Mouse (Mus musculus) MEL (cell line): ENCODE measurements at regions not wholly inside any gene's neighbourhood (a gene's known extent, or its start where the extent isn't known, plus 50 kb on each side); places are given as distances from the start of the nearest gene placed in this dataset.

Experiments used
- DNase-seq: peaks from one replicate; pipeline ENCODE4 v3.0.0; 2011; ENCODE audit warnings: low read depth, low spot score
- H3K27ac ChIP-seq: 2 replicates; pipeline ENCODE4 v1.5.1; 2012; ENCODE audit warnings: low read depth, mild to moderate bottlenecking, control low read depth, low read length, moderate library complexity; ENCODE audit not compliant: control insufficient read depth
- H3K27me3 ChIP-seq, 2 experiments: fragments of 150-350 bp in 1 of 2; sonication (generic) in 1 of 2; 2 replicates each; pipeline ENCODE4 v1.6.1; 2012; ENCODE audit warnings: low read length in 2 of 2, mild to moderate bottlenecking in 2 of 2, improper control_type of control experiment in 1 of 2, moderate library complexity in 1 of 2; ENCODE audit not compliant: insufficient read depth in 2 of 2, control insufficient read depth in 1 of 2
- H3K36me3 ChIP-seq, 2 experiments: 2 replicates each; pipeline ENCODE4 v1.6.1; 2012 to 2014; ENCODE audit warnings: low read length in 2 of 2, improper control_type of control experiment in 1 of 2, inconsistent platforms in 1 of 2, mild to moderate bottlenecking in 1 of 2; ENCODE audit not compliant: insufficient read depth in 2 of 2, control insufficient read depth in 1 of 2
- H3K4me1 ChIP-seq, 2 experiments: fragments of 150-350 bp in 1 of 2; sonication (generic) in 1 of 2; 2 replicates each; pipeline ENCODE4 v1.6.1; 2012; ENCODE audit warnings: low read length in 2 of 2, improper control_type of control experiment in 1 of 2, mild to moderate bottlenecking in 1 of 2; ENCODE audit not compliant: insufficient read depth in 2 of 2, control insufficient read depth in 1 of 2
- H3K4me3 ChIP-seq, 2 experiments: fragments of 150-350 bp in 1 of 2; sonication (generic) in 1 of 2; 2 replicates each; pipeline ENCODE4 v1.5.1; 2012; ENCODE audit warnings: low read depth in 2 of 2, low read length in 2 of 2, mild to moderate bottlenecking in 2 of 2, moderate library complexity in 2 of 2, control low read depth in 1 of 2, improper control_type of control experiment in 1 of 2; ENCODE audit not compliant: control insufficient read depth in 1 of 2, insufficient read depth in 1 of 2
- H3K79me2 ChIP-seq: 2 replicates; pipeline ENCODE4 v1.6.1; 2012; ENCODE audit warnings: mild to moderate bottlenecking, low read length, moderate library complexity; ENCODE audit not compliant: control insufficient read depth, poor library complexity, insufficient read depth
- H3K9ac ChIP-seq: 2 replicates; pipeline ENCODE4 v1.6.1; 2012; ENCODE audit warnings: low read depth, mild to moderate bottlenecking, control low read depth, low read length, moderate library complexity; ENCODE audit not compliant: control insufficient read depth, poor library complexity, severe bottlenecking
- H3K9me3 ChIP-seq: fragments of 150-350 bp; sonication (generic); replicated peaks from 2 replicates; pipeline ENCODE4 v1.6.1; 2012; ENCODE audit warnings: mild to moderate bottlenecking, low read length, improper control_type of control experiment, moderate library complexity; ENCODE audit not compliant: insufficient read depth
- CTCF ChIP-seq, 3 experiments: IDR thresholded peaks in 2 of 3; conservative IDR thresholded peaks in 1 of 3; 2 replicates each; pipeline ENCODE4 v1.5.1; 2011 to 2012; ENCODE audit warnings: low read length in 3 of 3, low read depth in 2 of 3, mild to moderate bottlenecking in 2 of 3, improper control_type of control experiment in 1 of 3, inconsistent platforms in 1 of 3, mixed read lengths in 1 of 3, moderate library complexity in 1 of 3; ENCODE audit not compliant: control insufficient read depth in 1 of 3, insufficient read depth in 1 of 3, poor library complexity in 1 of 3, severe bottlenecking in 1 of 3
- HCFC1 ChIP-seq: IDR thresholded peaks from 2 replicates; pipeline ENCODE4 v1.6.1; 2012; ENCODE audit warnings: low read depth, mild to moderate bottlenecking, inconsistent platforms, low read length, improper control_type of control experiment, moderate library complexity
- KAT2A ChIP-seq: conservative IDR thresholded peaks from 2 replicates; pipeline ENCODE4 v1.6.1; 2012; ENCODE audit warnings: low read depth, low read length, improper control_type of control experiment, inconsistent platforms
- MAFK ChIP-seq: IDR thresholded peaks from 2 replicates; pipeline ENCODE4 v1.6.1; 2011; ENCODE audit warnings: low read depth, mild to moderate bottlenecking, low read length, improper control_type of control experiment, borderline replicate concordance
- MAZ ChIP-seq: IDR thresholded peaks from 2 replicates; pipeline ENCODE4 v1.6.1; 2012; ENCODE audit warnings: low read depth, mild to moderate bottlenecking, inconsistent platforms, low read length, improper control_type of control experiment
- MYC ChIP-seq: IDR thresholded peaks from 2 replicates; pipeline ENCODE4 v1.6.1; 2011; ENCODE audit warnings: low read depth, mild to moderate bottlenecking, low read length, improper control_type of control experiment, moderate library complexity
- RAD21 ChIP-seq: IDR thresholded peaks from 2 replicates; pipeline ENCODE4 v1.6.1; 2011; ENCODE audit warnings: mild to moderate bottlenecking, low read depth, low read length, improper control_type of control experiment
- SIN3A ChIP-seq: IDR thresholded peaks from 2 replicates; pipeline ENCODE4 v1.6.1; 2012; ENCODE audit warnings: low read length, improper control_type of control experiment, inconsistent platforms
- SMC3 ChIP-seq: IDR thresholded peaks from 2 replicates; pipeline ENCODE4 v1.6.1; 2011; ENCODE audit warnings: low read depth, low read length, improper control_type of control experiment
- TCF12 ChIP-seq: IDR thresholded peaks from 2 replicates; pipeline ENCODE4 v1.6.1; 2014; ENCODE audit warnings: low read depth, mild to moderate bottlenecking, inconsistent platforms, low read length, improper control_type of control experiment, moderate library complexity
- USF2 ChIP-seq, 2 experiments: IDR thresholded peaks; 2 replicates each; pipeline ENCODE4 v1.6.1; 2011 to 2012; ENCODE audit warnings: improper control_type of control experiment in 2 of 2, low read length in 2 of 2, borderline replicate concordance in 1 of 2, inconsistent platforms in 1 of 2, low read depth in 1 of 2, mild to moderate bottlenecking in 1 of 2; ENCODE audit not compliant: insufficient read depth in 1 of 2
- ZC3H11A ChIP-seq: IDR thresholded peaks from 2 replicates; pipeline ENCODE4 v1.6.1; 2012; ENCODE audit warnings: low read depth, mild to moderate bottlenecking, inconsistent platforms, low read length, improper control_type of control experiment
- ZMIZ1 ChIP-seq: IDR thresholded peaks from 2 replicates; pipeline ENCODE4 v1.6.1; 2012; ENCODE audit warnings: low read depth, mild to moderate bottlenecking, inconsistent platforms, low read length, improper control_type of control experiment, moderate library complexity

DNA sequence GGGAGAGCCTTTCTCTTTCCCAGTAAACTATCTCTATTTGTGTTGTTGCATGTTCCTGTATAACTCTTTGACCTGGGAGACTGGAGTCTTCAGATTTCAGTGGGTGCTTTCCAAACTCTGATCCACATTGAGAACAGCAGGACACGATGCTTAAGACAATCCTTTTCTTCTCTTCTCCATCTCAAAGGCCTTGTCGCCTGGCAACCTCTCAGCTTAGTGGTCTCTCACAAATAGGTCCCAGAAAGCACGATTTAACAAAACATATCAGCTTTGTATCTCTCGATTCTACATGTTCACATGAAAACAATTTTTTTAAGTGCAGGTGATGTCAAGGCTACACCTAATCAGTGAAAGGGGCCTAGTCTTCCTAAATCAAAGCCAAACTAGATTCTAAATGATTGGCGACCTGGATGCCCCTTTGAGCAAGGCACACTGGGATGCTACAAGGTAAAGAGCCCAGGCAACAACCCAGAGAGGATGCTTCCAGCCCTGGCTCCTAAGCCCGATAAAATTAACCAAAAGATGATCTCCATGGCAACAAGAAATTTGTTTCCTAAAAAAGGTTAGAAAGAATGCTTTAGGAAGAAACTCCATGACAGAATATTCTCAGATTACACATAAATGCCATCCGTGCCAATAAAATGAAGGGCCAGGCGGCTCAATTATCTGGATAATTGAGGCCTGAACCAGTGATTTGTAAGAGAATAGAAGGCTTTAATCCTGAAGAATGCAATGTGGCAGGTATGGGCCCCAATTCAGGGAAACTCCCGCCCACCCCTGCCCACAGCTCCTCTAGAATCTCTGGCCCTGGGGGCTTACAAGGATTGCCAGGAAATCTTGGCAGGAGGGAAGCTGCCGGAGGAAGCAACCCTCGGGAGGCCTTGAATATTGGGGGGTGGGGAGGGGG, 157.8 kb downstream of the Mycn start:
- DNase-seq = no peak
- no peak for TF ChIP-seq ZC3H11A
- TF ChIP-seq MYC = no peak
- TF ChIP-seq USF2 (IDR thresholded peaks at IDR 0.05; ENCODE audit: borderline replicate concordance in 1 of 2, insufficient read depth in 1 of 2, low read depth in 1 of 2, low read length in 2 of 2) = no peak
- TF ChIP-seq SIN3A = no peak
- no peak for TF ChIP-seq CTCF (IDR thresholded peaks at IDR 0.05 in 2 of 3, conservative IDR thresholded peaks at IDR 0.05 in 1 of 3; ENCODE audit: control insufficient read depth in 1 of 3, insufficient read depth in 1 of 3, low read depth in 2 of 3, low read length in 3 of 3, poor library complexity in 1 of 3, severe bottlenecking in 1 of 3)
- TF ChIP-seq KAT2A = no peak

DNA sequence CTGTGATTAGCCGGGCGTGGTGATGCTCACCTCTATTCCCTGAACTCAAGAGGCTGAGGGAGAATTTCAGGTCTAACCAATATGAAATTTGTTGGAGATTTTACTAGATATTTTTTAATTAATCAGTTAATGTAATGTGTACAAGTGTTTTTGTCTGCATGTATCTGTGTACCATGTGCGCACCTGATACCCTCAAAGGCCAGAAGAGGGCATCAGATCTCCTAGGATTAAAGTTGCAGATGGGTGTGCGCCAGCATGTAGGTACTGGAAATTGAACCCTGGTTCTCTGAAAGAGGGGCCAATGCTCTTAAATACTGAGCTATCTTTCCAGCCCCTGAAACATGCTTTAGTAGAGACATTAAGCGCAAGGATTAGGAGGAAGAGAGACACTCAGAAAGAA, 160.2 kb downstream of the Mycn start:
- no peak overlapping the region for H3K4me3 ChIP-seq
- TF ChIP-seq CTCF (IDR thresholded peaks at IDR 0.05 in 2 of 3, conservative IDR thresholded peaks at IDR 0.05 in 1 of 3; ENCODE audit: control insufficient read depth in 1 of 3, insufficient read depth in 1 of 3, low read depth in 2 of 3, low read length in 3 of 3, poor library complexity in 1 of 3, severe bottlenecking in 1 of 3) (peak in 2 of 3 experiments; percentile 29 to 38; a peak in 3 of 6 replicates), SMC3 (peak; percentile 49), ZC3H11A (peak; percentile 24; the same call in 1 of the 2 replicates), RAD21 (peak; percentile 28), TCF12 (no peak)
- no peak overlapping the region for H3K27ac ChIP-seq
- no peaks in the 10 kb centered on the region for H3K4me1 ChIP-seq
- DNase-seq = peak; percentile 11
- H3K36me3 ChIP-seq = no peaks in the 10 kb centered on the region
- H3K9me3 ChIP-seq = no peaks in the 10 kb centered on the region
- no peaks in the 10 kb centered on the region for H3K79me2 ChIP-seq
- no peaks in the 10 kb centered on the region for H3K27me3 ChIP-seq
- no peak overlapping the region for H3K9ac ChIP-seq

More for the DNA sequence above, 157.8 kb downstream of the Mycn start:
- Histone ChIP-seq H3K9ac (no peak overlapping the region), H3K79me2 (no peaks in the 10 kb centered on the region), H3K4me3 (no peak overlapping the region), H3K27ac (no peak overlapping the region), H3K27me3 (no peaks in the 10 kb centered on the region), H3K36me3 (no peaks in the 10 kb centered on the region), H3K9me3 (no peaks in the 10 kb centered on the region), H3K4me1 (no peaks in the 10 kb centered on the region)

DNA sequence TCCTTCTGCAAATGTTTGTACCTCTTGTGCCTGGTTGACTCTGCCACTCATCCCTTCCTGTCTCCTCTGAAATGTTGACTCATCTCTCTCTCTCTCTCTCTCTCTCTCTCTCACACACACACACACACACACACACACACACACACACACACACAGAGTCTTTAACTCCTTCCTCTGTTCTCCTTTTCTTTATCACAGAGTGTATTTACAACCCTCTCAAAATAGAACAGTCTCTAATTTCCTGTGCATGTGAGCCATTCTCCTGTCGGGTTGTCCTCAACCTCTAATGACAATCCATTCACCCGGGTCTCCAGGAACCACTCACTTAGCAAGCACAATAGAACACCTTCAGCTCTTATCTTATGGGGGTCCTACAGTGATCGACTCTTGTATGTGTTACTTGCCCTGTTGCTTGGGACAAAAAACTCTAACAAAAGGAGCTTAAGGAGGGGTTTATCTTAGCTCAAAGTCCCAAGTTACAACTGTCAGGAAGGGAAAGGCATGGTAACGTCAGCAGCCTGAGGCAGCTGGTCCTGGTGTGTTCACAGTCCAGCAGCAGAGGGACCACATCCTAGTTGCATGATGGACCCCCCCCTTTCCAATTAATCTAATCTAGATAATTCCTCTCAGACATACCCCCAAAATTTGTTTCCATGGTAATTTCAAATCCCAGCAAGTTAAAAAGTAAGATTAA, 163.0 kb downstream of the Mycn start:
- Histone ChIP-seq H3K79me2 (no peaks in the 10 kb centered on the region), H3K36me3 (no peaks in the 10 kb centered on the region)
- TF ChIP-seq HCFC1 (no peak), MAZ (no peak), MAFK (no peak), ZMIZ1 (no peak)
- TF ChIP-seq, all 39 proteins: peak for 0
- H3K27ac ChIP-seq = no peak overlapping the region
- no peaks in the 10 kb centered on the region for H3K4me1 ChIP-seq
- no peak overlapping the region for H3K9ac ChIP-seq
- no peaks in the 10 kb centered on the region for H3K27me3 ChIP-seq
- no peak overlapping the region for H3K4me3 ChIP-seq
- DNase-seq = no peak
- no peaks in the 10 kb centered on the region for H3K9me3 ChIP-seq
